Mouse (Mus musculus): ENCODE measurements around the gene Zfp541. TPM values are rescaled to one million over a fixed set of nuclear protein-coding genes. Genes with fewer than 3 reads are reported as not detected.

Zfp541 gene
- total and polyA plus RNA-seq, 3 experiments, result 0.01 TPM; not detected in 2

DNA sequence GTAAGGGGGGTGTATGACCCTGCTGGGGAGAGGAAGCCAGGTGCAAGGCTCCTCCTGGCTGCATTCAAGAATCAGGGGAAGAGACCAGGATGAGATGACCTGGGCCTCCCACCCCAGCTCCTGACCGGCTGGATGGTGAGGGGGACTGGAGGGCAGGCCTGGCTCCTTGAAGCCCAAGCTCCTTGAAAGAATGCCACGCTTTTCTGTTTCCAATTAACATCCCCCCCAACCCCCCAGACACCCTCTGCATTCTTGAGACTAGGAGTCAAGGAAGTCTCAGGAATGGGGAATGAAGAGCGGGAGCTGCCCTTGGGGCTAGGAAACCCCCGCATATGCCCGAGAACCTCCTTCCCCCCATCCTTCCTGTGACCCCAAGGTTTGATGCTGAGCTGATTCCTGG is 17.1 kb upstream of the Zfp541 start:
- no peak overlapping the region for H3K9ac ChIP-seq (ENCODE audit: control insufficient read depth, low read depth, low read length, poor library complexity, severe bottlenecking)
- no peak for TF ChIP-seq USF1 (IDR thresholded peaks at IDR 0.05; ENCODE audit: low read depth, low read length)
- H3K27me3 ChIP-seq (ENCODE audit: control insufficient read depth in 1 of 2, insufficient read depth in 2 of 2, low read length in 2 of 2), result no peaks in the 10 kb centered on the region
- peaks cover 6 to 34% of the 10 kb centered on the region in 2 experiments for H3K4me1 ChIP-seq (ENCODE audit: control insufficient read depth in 1 of 2, insufficient read depth in 2 of 2, low read length in 2 of 2)
- no peaks in the 10 kb centered on the region for H3K9me3 ChIP-seq (replicated peaks; ENCODE audit: insufficient read depth, low read length)
- no peak overlapping the region for H3K27ac ChIP-seq (ENCODE audit: control insufficient read depth, low read depth, low read length)
- H3K79me2 ChIP-seq (ENCODE audit: control insufficient read depth, insufficient read depth, low read length, poor library complexity), result peaks cover 41% of the 10 kb centered on the region
- no peak for DNase-seq (ENCODE audit: low read depth, low spot score)
- peaks cover 0 to 15% of the 10 kb centered on the region in 2 experiments; a peak in 2 of 4 replicates for H3K36me3 ChIP-seq (ENCODE audit: control insufficient read depth in 1 of 2, insufficient read depth in 2 of 2, low read length in 2 of 2)
- no peak overlapping the region for H3K4me3 ChIP-seq (ENCODE audit: control insufficient read depth in 1 of 2, insufficient read depth in 1 of 2, low read depth in 2 of 2, low read length in 2 of 2)

DNA sequence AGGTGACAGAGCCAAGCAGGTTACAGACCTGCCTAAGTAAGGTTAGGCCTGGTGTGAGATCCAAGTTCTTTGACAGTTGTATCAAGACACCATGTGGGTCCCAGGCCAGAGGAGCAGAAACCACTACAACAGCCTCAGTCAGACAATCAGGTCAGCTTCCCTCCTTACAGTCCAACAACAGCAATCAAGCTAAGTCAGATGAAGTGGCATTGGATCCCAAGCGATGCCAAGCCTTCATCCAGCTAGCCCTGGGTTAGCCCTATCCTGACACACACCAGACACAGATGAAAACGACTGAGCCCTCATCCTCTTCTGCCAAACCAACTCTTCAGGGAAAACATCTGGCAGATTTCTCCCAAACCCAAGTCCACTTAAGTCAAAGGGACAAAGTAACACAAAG is 16.1 kb upstream of the Zfp541 start:
- Histone ChIP-seq H3K27ac (ENCODE audit: control insufficient read depth, low read depth, low read length) (peak overlapping the region; percentile 84), H3K4me1 (ENCODE audit: control insufficient read depth in 1 of 2, insufficient read depth in 2 of 2, low read length in 2 of 2) (peaks cover 3 to 34% of the 10 kb centered on the region in 2 experiments), H3K9me3 (replicated peaks; ENCODE audit: insufficient read depth, low read length) (no peaks in the 10 kb centered on the region), H3K4me3 (ENCODE audit: control insufficient read depth in 1 of 2, insufficient read depth in 1 of 2, low read depth in 2 of 2, low read length in 2 of 2) (0 out of 4 replicates have a peak overlapping the region, but pooled peaks of 1 of the 2 experiments have one; percentile 64), H3K9ac (ENCODE audit: control insufficient read depth, low read depth, low read length, poor library complexity, severe bottlenecking) (peak overlapping the region; percentile 28; the same call in 1 of the 2 replicates), H3K79me2 (ENCODE audit: control insufficient read depth, insufficient read depth, low read length, poor library complexity) (peaks cover 51% of the 10 kb centered on the region), H3K27me3 (ENCODE audit: control insufficient read depth in 1 of 2, insufficient read depth in 2 of 2, low read length in 2 of 2) (no peaks in the 10 kb centered on the region), H3K36me3 (ENCODE audit: control insufficient read depth in 1 of 2, insufficient read depth in 2 of 2, low read length in 2 of 2) (peaks cover 0 to 15% of the 10 kb centered on the region in 2 experiments; a peak in 2 of 4 replicates)
- no peak for TF ChIP-seq SMC3 (IDR thresholded peaks at IDR 0.05; ENCODE audit: low read depth, low read length)
- peak; percentile 25 for DNase-seq (ENCODE audit: low read depth, low spot score)

DNA sequence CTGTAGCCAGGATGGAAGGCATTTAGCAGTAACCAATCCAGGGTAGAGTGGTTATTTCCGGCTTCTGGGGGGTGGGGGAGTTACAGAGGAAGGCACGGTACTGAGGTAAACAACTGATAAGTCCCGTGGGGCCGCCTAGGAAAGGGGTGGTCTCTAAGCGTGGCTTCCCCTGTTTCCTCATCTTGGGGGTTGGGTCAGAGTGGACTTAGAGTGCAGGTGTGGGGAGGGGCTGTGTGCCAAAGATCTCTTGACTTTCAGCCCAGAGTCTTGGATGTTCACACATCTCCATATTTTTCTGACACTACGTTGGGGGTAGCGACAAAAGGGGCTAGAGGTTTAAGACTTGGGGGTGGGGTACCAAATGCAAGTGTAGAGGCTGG is 15.5 kb upstream of the Zfp541 start:
- Histone ChIP-seq H3K9ac (ENCODE audit: control insufficient read depth, low read depth, low read length, poor library complexity, severe bottlenecking) (peak overlapping the region; percentile 77), H3K9me3 (replicated peaks; ENCODE audit: insufficient read depth, low read length) (no peaks in the 10 kb centered on the region)
- DNase-seq (ENCODE audit: low read depth, low spot score), result peak; percentile 91
- TF ChIP-seq MAX (IDR thresholded peaks at IDR 0.05; ENCODE audit: low read length) (peak; percentile 73), USF2 (IDR thresholded peaks at IDR 0.05; ENCODE audit: borderline replicate concordance in 1 of 2, insufficient read depth in 1 of 2, low read depth in 1 of 2, low read length in 2 of 2) (no peak), UBTF (IDR thresholded peaks at IDR 0.05; ENCODE audit: borderline replicate concordance, insufficient read depth, low read depth, low read length) (no peak), E2F4 (IDR thresholded peaks at IDR 0.05; ENCODE audit: borderline replicate concordance, low read depth, low read length) (no peak), ETS1 (IDR thresholded peaks at IDR 0.05; ENCODE audit: low read depth, low read length) (peak; percentile 75), ZC3H11A (IDR thresholded peaks at IDR 0.05; ENCODE audit: low read depth, low read length) (no peak), HCFC1 (IDR thresholded peaks at IDR 0.05; ENCODE audit: low read depth, low read length) (peak; percentile 49; the same call in 1 of the 2 replicates), MAFK (IDR thresholded peaks at IDR 0.05; ENCODE audit: borderline replicate concordance, low read depth, low read length) (no peak), ZKSCAN1 (IDR thresholded peaks at IDR 0.05; ENCODE audit: low read depth, low read length) (no peak), ZMIZ1 (IDR thresholded peaks at IDR 0.05; ENCODE audit: low read depth, low read length) (no peak; the same call in 1 of the 2 replicates), MEF2A (IDR thresholded peaks at IDR 0.05; ENCODE audit: extremely low read depth, insufficient replicate concordance, low read depth, low read length, poor library complexity, severe bottlenecking) (no peak), NRF1 (IDR thresholded peaks at IDR 0.05; ENCODE audit: insufficient read depth, low read depth, low read length, poor library complexity, severe bottlenecking) (no peak), SIN3A (IDR thresholded peaks at IDR 0.05; ENCODE audit: low read length) (peak; percentile 90), RCOR1 (IDR thresholded peaks at IDR 0.05; ENCODE audit: low read depth, low read length) (no peak), USF1 (IDR thresholded peaks at IDR 0.05; ENCODE audit: low read depth, low read length) (no peak), POLR2A (IDR thresholded peaks at IDR 0.05; ENCODE audit: control insufficient read depth in 1 of 2, insufficient read depth in 1 of 2, low read depth in 1 of 2, low read length in 2 of 2, poor library complexity in 1 of 2) (peak in 1 of 2 experiments; percentile 39; a peak in 1 of 4 replicates), MXI1 (IDR thresholded peaks at IDR 0.05; ENCODE audit: low read depth, low read length) (peak; percentile 68), ELF1 (IDR thresholded peaks at IDR 0.05; ENCODE audit: low read depth, low read length) (peak; percentile 86), EP300 (IDR thresholded peaks at IDR 0.05; ENCODE audit: low read depth in 1 of 2, low read length in 2 of 2) (peak in 1 of 2 experiments; percentile 70; a peak in 2 of 4 replicates), MYB (IDR thresholded peaks at IDR 0.05; ENCODE audit: low read depth, low read length) (no peak), TBP (IDR thresholded peaks at IDR 0.05; ENCODE audit: low read depth, low read length) (0 out of 2 replicates have a peak, but pooled peaks have one; percentile 28), BHLHE40 (IDR thresholded peaks at IDR 0.05; ENCODE audit: borderline replicate concordance, low read depth, low read length) (peak; percentile 87), TAL1 (IDR thresholded peaks at IDR 0.05; ENCODE audit: low read length) (peak; percentile 23; the same call in 1 of the 2 replicates)

More for the DNA sequence above, 15.5 kb upstream of the Zfp541 start:
- Histone ChIP-seq H3K36me3 (ENCODE audit: control insufficient read depth in 1 of 2, insufficient read depth in 2 of 2, low read length in 2 of 2) (peaks cover 0 to 17% of the 10 kb centered on the region in 2 experiments; a peak in 2 of 4 replicates), H3K4me1 (ENCODE audit: control insufficient read depth in 1 of 2, insufficient read depth in 2 of 2, low read length in 2 of 2) (peaks cover 3 to 31% of the 10 kb centered on the region in 2 experiments), H3K27ac (ENCODE audit: control insufficient read depth, low read depth, low read length) (peak overlapping the region; percentile 84), H3K27me3 (ENCODE audit: control insufficient read depth in 1 of 2, insufficient read depth in 2 of 2, low read length in 2 of 2) (no peaks in the 10 kb centered on the region), H3K79me2 (ENCODE audit: control insufficient read depth, insufficient read depth, low read length, poor library complexity) (peaks cover 53% of the 10 kb centered on the region), H3K4me3 (ENCODE audit: control insufficient read depth in 1 of 2, insufficient read depth in 1 of 2, low read depth in 2 of 2, low read length in 2 of 2) (peak overlapping the region; percentile 64 to 83)
